Mouse (Mus musculus): ENCODE measurements around the gene Cyb5r3. TPM values are rescaled to one million over a fixed set of nuclear protein-coding genes. Genes with fewer than 3 reads are reported as not detected.

Cyb5r3 gene
- total and polyA plus RNA-seq, 3 experiments = 22.6 to 67.0 TPM; not detected in 1

DNA sequence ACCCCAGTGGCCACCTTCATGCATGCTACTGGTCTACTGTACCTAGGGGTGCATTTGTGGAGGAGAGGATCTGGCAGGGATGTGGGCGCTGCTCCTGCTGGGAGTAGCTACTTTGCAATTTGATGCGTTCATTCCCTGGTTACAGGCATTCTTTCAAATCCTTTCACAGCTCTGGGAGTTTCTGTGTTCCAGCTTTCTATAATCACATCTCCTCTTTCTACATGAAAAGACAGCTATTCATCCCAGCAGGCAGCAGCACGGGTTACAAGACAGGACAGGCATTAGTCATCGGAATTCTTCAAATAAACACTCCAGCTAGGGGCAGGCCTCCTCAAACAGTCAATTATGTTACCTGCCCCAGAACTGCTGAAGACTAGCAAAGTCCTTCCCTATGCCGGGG, 29.5 kb downstream of the Cyb5r3 start:
- H3K9me3 ChIP-seq (replicated peaks; ENCODE audit: insufficient read depth, low read length) = no peaks in the 10 kb centered on the region
- H3K79me2 ChIP-seq (ENCODE audit: control insufficient read depth, insufficient read depth, low read length, poor library complexity) = peaks cover 74% of the 10 kb centered on the region
- TF ChIP-seq MXI1 (IDR thresholded peaks at IDR 0.05; ENCODE audit: low read depth, low read length) (no peak), USF1 (IDR thresholded peaks at IDR 0.05; ENCODE audit: low read depth, low read length) (no peak), POLR2AphosphoS5 (IDR thresholded peaks at IDR 0.05; ENCODE audit: borderline replicate concordance, low read depth, low read length) (no peak), MYB (IDR thresholded peaks at IDR 0.05; ENCODE audit: low read depth, low read length) (no peak), MAZ (IDR thresholded peaks at IDR 0.05; ENCODE audit: low read depth, low read length) (no peak), TCF12 (IDR thresholded peaks at IDR 0.05; ENCODE audit: low read depth, low read length) (no peak)
- H3K36me3 ChIP-seq (ENCODE audit: control insufficient read depth in 1 of 2, insufficient read depth in 2 of 2, low read length in 2 of 2) = peaks cover 3 to 9% of the 10 kb centered on the region in 2 experiments
- no peaks in the 10 kb centered on the region for H3K27me3 ChIP-seq (ENCODE audit: control insufficient read depth in 1 of 2, insufficient read depth in 2 of 2, low read length in 2 of 2)
- no peak overlapping the region for H3K27ac ChIP-seq (ENCODE audit: control insufficient read depth, low read depth, low read length)
- no peak overlapping the region for H3K9ac ChIP-seq (ENCODE audit: control insufficient read depth, low read depth, low read length, poor library complexity, severe bottlenecking)
- no peak overlapping the region for H3K4me3 ChIP-seq (ENCODE audit: control insufficient read depth in 1 of 2, insufficient read depth in 1 of 2, low read depth in 2 of 2, low read length in 2 of 2)
- no peak for DNase-seq (ENCODE audit: low read depth, low spot score)
- peaks cover 0 to 12% of the 10 kb centered on the region in 2 experiments; a peak in 2 of 4 replicates for H3K4me1 ChIP-seq (ENCODE audit: control insufficient read depth in 1 of 2, insufficient read depth in 2 of 2, low read length in 2 of 2)

DNA sequence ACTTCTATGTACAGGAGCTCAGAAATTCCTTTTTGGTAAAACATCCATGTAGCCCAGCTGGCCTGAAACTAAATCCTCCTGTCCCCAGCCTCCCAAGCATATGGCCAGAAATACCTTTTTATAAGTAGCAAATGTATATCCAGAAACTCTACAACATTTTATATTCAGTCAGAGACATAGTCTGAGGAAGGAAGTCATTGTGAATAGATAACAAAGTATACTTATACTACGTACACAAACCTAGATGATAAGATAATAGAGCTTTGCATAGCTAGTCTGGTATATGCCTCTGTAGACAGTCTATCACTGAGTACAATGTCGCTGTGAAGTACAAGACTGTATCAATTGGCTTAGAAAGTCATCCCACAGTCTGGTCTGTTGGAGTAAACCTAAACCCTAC, 36.7 kb downstream of the Cyb5r3 start:
- peak; percentile 31 for DNase-seq (ENCODE audit: low read depth, low spot score)
- H3K27me3 ChIP-seq (ENCODE audit: control insufficient read depth in 1 of 2, insufficient read depth in 2 of 2, low read length in 2 of 2) = no peaks in the 10 kb centered on the region

DNA sequence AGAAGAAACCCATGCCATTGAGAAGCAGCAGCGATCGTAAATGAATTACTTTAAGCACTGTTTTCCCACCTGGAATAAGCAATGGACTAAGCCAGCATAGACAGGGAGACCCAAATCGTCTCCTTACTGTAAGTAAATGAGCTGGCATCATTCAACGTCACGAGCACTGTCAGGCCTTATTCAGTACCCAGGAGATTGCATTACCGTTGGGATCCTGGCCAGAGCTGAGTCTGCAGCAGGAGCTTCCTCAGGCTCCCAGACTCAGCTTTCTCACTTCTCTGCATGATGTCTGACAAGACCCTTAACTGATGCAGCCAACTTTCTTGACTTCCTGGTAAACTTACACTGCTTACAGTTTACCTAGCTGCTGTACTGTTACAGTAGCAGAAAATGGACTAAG, 37.7 kb downstream of the Cyb5r3 start:
- no peak overlapping the region for H3K4me3 ChIP-seq (ENCODE audit: control insufficient read depth in 1 of 2, insufficient read depth in 1 of 2, low read depth in 2 of 2, low read length in 2 of 2)
- H3K79me2 ChIP-seq (ENCODE audit: control insufficient read depth, insufficient read depth, low read length, poor library complexity) = peaks cover 5% of the 10 kb centered on the region
- no peak overlapping the region for H3K9ac ChIP-seq (ENCODE audit: control insufficient read depth, low read depth, low read length, poor library complexity, severe bottlenecking)
- H3K36me3 ChIP-seq (ENCODE audit: control insufficient read depth in 1 of 2, insufficient read depth in 2 of 2, low read length in 2 of 2) = peaks cover 19 to 40% of the 10 kb centered on the region in 2 experiments
- TF ChIP-seq SIN3A (IDR thresholded peaks at IDR 0.05; ENCODE audit: low read length) (no peak), MAX (IDR thresholded peaks at IDR 0.05; ENCODE audit: low read length) (no peak), E2F4 (IDR thresholded peaks at IDR 0.05; ENCODE audit: borderline replicate concordance, low read depth, low read length) (no peak), ZKSCAN1 (IDR thresholded peaks at IDR 0.05; ENCODE audit: low read depth, low read length) (no peak), ZC3H11A (IDR thresholded peaks at IDR 0.05; ENCODE audit: low read depth, low read length) (no peak), RAD21 (IDR thresholded peaks at IDR 0.05; ENCODE audit: low read depth, low read length) (no peak), ZNF384 (IDR thresholded peaks at IDR 0.05; ENCODE audit: low read depth, low read length) (no peak), GATA1 (IDR thresholded peaks at IDR 0.05; ENCODE audit: low read depth, low read length) (no peak), MXI1 (IDR thresholded peaks at IDR 0.05; ENCODE audit: low read depth, low read length) (no peak), MAFK (IDR thresholded peaks at IDR 0.05; ENCODE audit: borderline replicate concordance, low read depth, low read length) (no peak), ELF1 (IDR thresholded peaks at IDR 0.05; ENCODE audit: low read depth, low read length) (no peak), POLR2A (IDR thresholded peaks at IDR 0.05; ENCODE audit: control insufficient read depth in 1 of 2, insufficient read depth in 1 of 2, low read depth in 1 of 2, low read length in 2 of 2, poor library complexity in 1 of 2) (no peak), NRF1 (IDR thresholded peaks at IDR 0.05; ENCODE audit: insufficient read depth, low read depth, low read length, poor library complexity, severe bottlenecking) (no peak), NELFE (IDR thresholded peaks at IDR 0.05; ENCODE audit: low read depth, low read length) (no peak), GABPA (IDR thresholded peaks at IDR 0.05; ENCODE audit: low read depth, low read length) (no peak), CHD2 (IDR thresholded peaks at IDR 0.05; ENCODE audit: low read length) (no peak), SMC3 (IDR thresholded peaks at IDR 0.05; ENCODE audit: low read depth, low read length) (no peak)
- DNase-seq (ENCODE audit: low read depth, low spot score) = no peak
- H3K27me3 ChIP-seq (ENCODE audit: control insufficient read depth in 1 of 2, insufficient read depth in 2 of 2, low read length in 2 of 2) = no peaks in the 10 kb centered on the region
- no peak overlapping the region for H3K27ac ChIP-seq (ENCODE audit: control insufficient read depth, low read depth, low read length)
- H3K4me1 ChIP-seq (ENCODE audit: control insufficient read depth in 1 of 2, insufficient read depth in 2 of 2, low read length in 2 of 2) = peaks cover 5 to 8% of the 10 kb centered on the region in 2 experiments
- no peaks in the 10 kb centered on the region for H3K9me3 ChIP-seq (replicated peaks; ENCODE audit: insufficient read depth, low read length)

More for the DNA sequence above, 36.7 kb downstream of the Cyb5r3 start:
- Histone ChIP-seq H3K4me1 (ENCODE audit: control insufficient read depth in 1 of 2, insufficient read depth in 2 of 2, low read length in 2 of 2) (peaks cover 5 to 8% of the 10 kb centered on the region in 2 experiments), H3K9me3 (replicated peaks; ENCODE audit: insufficient read depth, low read length) (no peaks in the 10 kb centered on the region), H3K4me3 (ENCODE audit: control insufficient read depth in 1 of 2, insufficient read depth in 1 of 2, low read depth in 2 of 2, low read length in 2 of 2) (no peak overlapping the region), H3K36me3 (ENCODE audit: control insufficient read depth in 1 of 2, insufficient read depth in 2 of 2, low read length in 2 of 2) (peaks cover 19 to 40% of the 10 kb centered on the region in 2 experiments), H3K9ac (ENCODE audit: control insufficient read depth, low read depth, low read length, poor library complexity, severe bottlenecking) (no peak overlapping the region), H3K27ac (ENCODE audit: control insufficient read depth, low read depth, low read length) (no peak overlapping the region), H3K79me2 (ENCODE audit: control insufficient read depth, insufficient read depth, low read length, poor library complexity) (peaks cover 8% of the 10 kb centered on the region)
- TF ChIP-seq CHD2 (IDR thresholded peaks at IDR 0.05; ENCODE audit: low read length) (no peak), ETS1 (IDR thresholded peaks at IDR 0.05; ENCODE audit: low read depth, low read length) (no peak), POLR2AphosphoS5 (IDR thresholded peaks at IDR 0.05; ENCODE audit: borderline replicate concordance, low read depth, low read length) (no peak), RAD21 (IDR thresholded peaks at IDR 0.05; ENCODE audit: low read depth, low read length) (no peak), SIN3A (IDR thresholded peaks at IDR 0.05; ENCODE audit: low read length) (0 out of 2 replicates have a peak, but pooled peaks have one; percentile 38), EP300 (IDR thresholded peaks at IDR 0.05; ENCODE audit: low read depth in 1 of 2, low read length in 2 of 2) (peak; percentile 14 to 61; a peak in 2 of 4 replicates), USF1 (IDR thresholded peaks at IDR 0.05; ENCODE audit: low read depth, low read length) (no peak), MYB (IDR thresholded peaks at IDR 0.05; ENCODE audit: low read depth, low read length) (no peak), MAX (IDR thresholded peaks at IDR 0.05; ENCODE audit: low read length) (no peak), GATA1 (IDR thresholded peaks at IDR 0.05; ENCODE audit: low read depth, low read length) (peak; percentile 81)
